9 mouse cellular contexts compared by ENCODE assay signal in the genomic region with DNA sequence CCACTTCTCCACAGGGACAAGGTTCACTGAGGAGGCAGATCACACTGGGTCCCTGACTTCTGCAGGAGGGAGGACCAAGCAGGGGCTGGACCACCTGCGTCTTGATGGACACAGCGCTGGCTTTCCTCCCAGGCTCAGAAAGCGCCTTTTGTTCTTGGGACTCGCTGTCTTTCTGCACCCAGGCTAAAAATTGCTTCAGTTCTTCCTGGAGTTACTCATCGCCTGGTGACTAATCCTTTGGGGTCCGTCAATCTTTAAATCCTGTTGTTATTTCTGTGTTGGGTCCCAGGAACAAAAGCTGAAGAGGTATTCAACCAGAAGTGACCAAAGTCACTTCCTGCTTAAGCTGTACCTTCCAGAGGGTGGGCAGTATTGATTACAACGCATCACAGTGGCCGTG. TPM values are rescaled to one million over a fixed set of nuclear protein-coding genes. Genes with fewer than 3 reads are reported as not detected.
DNase-seq lines count a peak whose midpoint lies in the region; ATAC-seq and TF ChIP-seq lines count a peak whose summit lies in the region.
"Not testable (repeated sequence)": the region's sequence is repeated elsewhere in the genome, so short reads cannot be mapped to it uniquely, and the experiment has no call there.
"Had no signal": no experiment of that assay in that cellular context is flagged by ENCODE, and none has a peak within 500 bp of the region (broad histone marks: within the 10 kb centered on the region; RNA-seq: fewer than 3 reads in every experiment).

No protein-coding gene starts in this region.

- H3K4me3 ChIP-seq in CH12.LX (replicated peaks in 1 of 3; ENCODE audit: low read depth in 2 of 3, low read length in 2 of 3, poor library complexity in 1 of 3); bone marrow macrophage, adult 2 months (ENCODE audit: insufficient read depth, low read length); hindbrain, postnatal 0 days (ENCODE audit: low read length); olfactory bulb, adult 2 months (ENCODE audit: insufficient read depth, low read depth, low read length): not testable (repeated sequence)

- not testable (repeated sequence) for DNase-seq in CH12.LX (ENCODE audit: extremely low read depth)
- peak; percentile 61 for DNase-seq in adrenal gland, adult 2 months
- DNase-seq in hindbrain, postnatal 0 days (ENCODE audit: low spot score), result peak; percentile 26
- DNase-seq in left cerebral cortex, postnatal 25 days (ENCODE audit: low spot score in 2 of 2), result peak; percentile 49 to 74
- peak; percentile 18 for DNase-seq in right cerebral cortex, postnatal 4 days

- WGBS in hindbrain, postnatal 0 days, result 39% methylated on average over 8 of the region's 8 CpGs
- 16% methylated on average over 8 of the region's 8 CpGs for WGBS in olfactory bulb, adult 2 months

- H3K27ac ChIP-seq in CH12.LX (ENCODE audit: insufficient read depth, low read depth); hindbrain, postnatal 0 days: not testable (repeated sequence)
- H3K27ac ChIP-seq in bone marrow macrophage, adult 2 months (ENCODE audit: insufficient read depth, low read depth, low read length), result peak overlapping the region; percentile 49
- peak overlapping the region; percentile 96 for H3K27ac ChIP-seq in olfactory bulb, adult 2 months (ENCODE audit: insufficient read depth, low read depth, low read length)

- H3K4me2 ChIP-seq in CH12.LX (ENCODE audit: insufficient read depth, low read depth, poor library complexity, severe bottlenecking); hindbrain, postnatal 0 days (ENCODE audit: low read depth, low read length): not testable (repeated sequence)

- not testable (repeated sequence) for TF ChIP-seq RAD21 in CH12.LX (IDR thresholded peaks at IDR 0.05; ENCODE audit: low read depth, low read length)

- TF ChIP-seq EP300 in CH12.LX (IDR thresholded peaks at IDR 0.05; ENCODE audit: low read length), result not testable (repeated sequence)

- peak; percentile 12; the same call in 1 of the 2 replicates for TF ChIP-seq POLR2A in CH12.LX (IDR thresholded peaks at IDR 0.05; ENCODE audit: low read depth, low read length)
- TF ChIP-seq POLR2A in bone marrow macrophage, adult 2 months (IDR thresholded peaks at IDR 0.05; ENCODE audit: borderline replicate concordance, low read depth, low read length); olfactory bulb, adult 2 months (IDR thresholded peaks at IDR 0.05; ENCODE audit: insufficient read depth, low read depth, low read length): not testable (repeated sequence)

- ATAC-seq in hindbrain, postnatal 0 days, result peak; percentile 35; the same call in 1 of the 2 replicates

- H3K27me3 ChIP-seq in CH12.LX (replicated peaks); hindbrain, postnatal 0 days (ENCODE audit: insufficient read depth, low read length): not testable (repeated sequence)

- in situ Hi-C loops in CH12.LX (cut with MboI; ENCODE audit: low pct_ligation_motif_present, low pct_unique_long_range_greater_than_20kb, low sequenced_read_pairs), result not testable (repeated sequence)

- dilution Hi-C loops in CH12.LX (cut with MboI; ENCODE audit: extremely low pct_ligation_motif_present, extremely low pct_unique_long_range_greater_than_20kb, low sequenced_read_pairs), result not testable (repeated sequence)

- H3K9ac ChIP-seq in CH12.LX (ENCODE audit: insufficient read depth, low read depth); hindbrain, postnatal 0 days (replicated peaks; ENCODE audit: low read length): not testable (repeated sequence)

- not testable (repeated sequence) for H3K79me2 ChIP-seq in CH12.LX (replicated peaks; ENCODE audit: control insufficient read depth, extremely low read depth, insufficient read depth, poor library complexity, severe bottlenecking)

- intact Hi-C loops in left cerebral cortex, postnatal 25 days (cut with DNase I), result not testable (repeated sequence)

- TF ChIP-seq CTCF in CH12.LX (conservative IDR thresholded peaks at IDR 0.05 in 1 of 2, IDR thresholded peaks at IDR 0.05 in 1 of 2; ENCODE audit: low read depth in 2 of 2, low read length in 2 of 2); bone marrow macrophage, adult 2 months (IDR thresholded peaks at IDR 0.05; ENCODE audit: low read depth, low read length); hindbrain, postnatal 0 days (IDR thresholded peaks at IDR 0.05; ENCODE audit: low read depth); olfactory bulb, adult 2 months (IDR thresholded peaks at IDR 0.05; ENCODE audit: insufficient read depth, low read depth, low read length): not testable (repeated sequence)

- not testable (repeated sequence) for H3K4me1 ChIP-seq in CH12.LX (ENCODE audit: control insufficient read depth in 1 of 2, insufficient read depth in 2 of 2); hindbrain, postnatal 0 days (ENCODE audit: insufficient read depth, low read length)
- H3K4me1 ChIP-seq in bone marrow macrophage, adult 2 months (ENCODE audit: control insufficient read depth, insufficient read depth, low read length), result peaks cover 22% of the 10 kb centered on the region
- H3K4me1 ChIP-seq in olfactory bulb, adult 2 months (ENCODE audit: control insufficient read depth, insufficient read depth, low read length), result peaks cover 15% of the 10 kb centered on the region

- H3K9me3 ChIP-seq in CH12.LX (replicated peaks; ENCODE audit: low read length); hindbrain, postnatal 0 days (ENCODE audit: low read length): not testable (repeated sequence)

- peaks cover 22 to 41% of the 10 kb centered on the region in 2 experiments for H3K36me3 ChIP-seq in CH12.LX (replicated peaks in 1 of 2; ENCODE audit: control insufficient read depth in 1 of 2, insufficient read depth in 1 of 2, low read length in 1 of 2)
- peaks cover 14% of the 10 kb centered on the region for H3K36me3 ChIP-seq in hindbrain, postnatal 0 days (ENCODE audit: insufficient read depth, low read length)

RNA-seq across cellular contexts. Expression of a gene that starts 28.6 kb away (rescaled TPM):
- total RNA-seq in CH12.LX (2012; rRNA removed), result 0.34 and 0.67 TPM in 2 replicates
- 0.75 and 1.2 TPM in 2 replicates for total RNA-seq in CH12.LX (2014; rRNA removed)
- polyA plus RNA-seq in CH12.LX (2012; ENCODE audit: insufficient read length, low read depth), result 1.0 and 1.4 TPM in 2 replicates
- total RNA-seq in adrenal gland, adult 2 months (2021), result 1 to 10 TPM in 1 of 2 experiments, under 1 TPM in 1; 0.58 to 1.4 TPM
- polyA plus RNA-seq in adrenal gland, adult 2 months (2012; rRNA removed), result not detected in 2 replicates
- 0.55 TPM in 1 of 2 replicates, not detected in the other for polyA plus RNA-seq in bone marrow macrophage, adult 2 months (2012; ENCODE audit: insufficient read depth, insufficient read length, missing spikeins)
- total RNA-seq in hindbrain, postnatal 0 days (2014; rRNA removed), result 0.84 TPM in 1 of 2 replicates, not detected in the other
- polyA plus RNA-seq in hindbrain, postnatal 0 days (2015; fragmentation: Nextera tagmentation; extraction: Ambion mirVana), result 0.55 and 0.58 TPM in 2 replicates
- total RNA-seq in left cerebral cortex, postnatal 25 days (2021), result 1 to 10 TPM in 1 of 2 experiments, under 1 TPM in 1; 0.62 to 1.1 TPM
- not detected in 2 replicates for polyA plus RNA-seq in olfactory bulb, adult 2 months (2012; ENCODE audit: insufficient read depth, insufficient read length, low replicate concordance, missing spikeins)
- total RNA-seq: neutrophil, adult 5-6 weeks had no signal
- polyA plus RNA-seq: erythroblast, embryonic 14.5 days had no signal

RNA-seq across cellular contexts. Expression of a gene that starts 28.9 kb away (rescaled TPM):
- total RNA-seq in CH12.LX (2012; rRNA removed) (76.7 and 99.1 TPM in 2 replicates), CH12.LX (2014; rRNA removed) (60.9 and 72.4 TPM in 2 replicates)
- polyA plus RNA-seq in CH12.LX (2012; ENCODE audit: insufficient read length, low read depth), result 149 and 151 TPM in 2 replicates
- 10 to 100 TPM; 23.6 to 23.7 TPM for total RNA-seq in adrenal gland, adult 2 months (2021)
- polyA plus RNA-seq in adrenal gland, adult 2 months (2012; rRNA removed), result 17.3 and 24.3 TPM in 2 replicates
- 9.6 and 11.2 TPM in 2 replicates for polyA plus RNA-seq in bone marrow macrophage, adult 2 months (2012; ENCODE audit: insufficient read depth, insufficient read length, missing spikeins)
- total RNA-seq in hindbrain, postnatal 0 days (2014; rRNA removed), result 18.6 and 30.0 TPM in 2 replicates
- 32.5 and 38.9 TPM in 2 replicates for polyA plus RNA-seq in hindbrain, postnatal 0 days (2015; fragmentation: Nextera tagmentation; extraction: Ambion mirVana)
- total RNA-seq in left cerebral cortex, postnatal 25 days (2021), result 10 to 100 TPM; 15.8 to 19.8 TPM
- polyA plus RNA-seq in olfactory bulb, adult 2 months (2012; ENCODE audit: insufficient read depth, insufficient read length, low replicate concordance, missing spikeins), result not detected in 2 replicates

Comparison
In these comparisons a context has a peak if more than half of its experiments do, and no peak if none do; other contexts are left out.
1. RNA of a gene that starts 28.9 kb away (polyA plus RNA-seq): 149 to 151 TPM in CH12.LX, 32.5 to 38.9 TPM in hindbrain, postnatal 0 days, 17.3 to 24.3 TPM in adrenal gland, adult 2 months and 9.6 to 11.2 TPM in bone marrow macrophage, adult 2 months; not detected in olfactory bulb, adult 2 months; every median in the first group is over 10 times any median in the second.